In genomic region chr17:56609452-56610171, GRCm38 (mm10) we compare ENCODE assay signal across 8 mouse cellular contexts. TPM values are rescaled to one million over a fixed set of nuclear protein-coding genes. Genes with fewer than 3 reads are reported as not detected.
A peak's percentile ranks its signal among the peaks of the same experiment; 100 is the strongest.
DNase-seq lines count a peak whose midpoint lies in the region; ATAC-seq lines count a peak whose summit lies in the region.

Gene 2410015M20Rik, minus strand, starts transcription at chr17:56609771.

- DNase-seq in WW6 (ENCODE audit: low read depth, low spot score), result peak; percentile 92
- DNase-seq in cerebellum, postnatal 4 days (ENCODE audit: low spot score in 2 of 2), result peak; percentile 84 to 93
- DNase-seq in gastrocnemius, adult 18-20 months (ENCODE audit: low spot score), result peak; percentile 96
- peak; percentile 95 to 97 for DNase-seq in left cerebral cortex, adult 18-20 months (ENCODE audit: low spot score in 2 of 2)
- DNase-seq in right cerebral cortex, adult 18-20 months, result peak; percentile 98
- DNase-seq in urinary bladder, postnatal 10 days (ENCODE audit: low spot score), result peak; percentile 72

- H3K9me3 ChIP-seq in hindbrain, embryonic 16.5 days (ENCODE audit: control insufficient read depth, low read length), result no peaks in the 10 kb centered on the region

- peaks cover 27% of the 10 kb centered on the region for H3K4me1 ChIP-seq in hindbrain, embryonic 16.5 days (ENCODE audit: control insufficient read depth, insufficient read depth, low read depth, low read length)

- H3K9ac ChIP-seq in hindbrain, embryonic 16.5 days (ENCODE audit: low read depth, low read length), result peak within 1 kb of the TSS; percentile 81

- under 1% methylated on average over 44 of the region's 44 CpGs for WGBS in hindbrain, embryonic 16.5 days
- WGBS in macrophage (ENCODE audit: missing documents), result under 1% methylated on average over 38 of the region's 44 CpGs

- peak within 1 kb of the TSS; percentile 85 for H3K27ac ChIP-seq in hindbrain, embryonic 16.5 days (ENCODE audit: low read depth, low read length)
- H3K27ac ChIP-seq in macrophage, result peak within 1 kb of the TSS; percentile 67

- peaks cover 23% of the 10 kb centered on the region for H3K36me3 ChIP-seq in hindbrain, embryonic 16.5 days (ENCODE audit: control insufficient read depth, insufficient read depth, low read length)
- H3K36me3 ChIP-seq in macrophage (ENCODE audit: inconsistent target), result peaks cover 23% of the 10 kb centered on the region

- peaks cover 35% of the 10 kb centered on the region for H3K79me2 ChIP-seq in macrophage (ENCODE audit: inconsistent target)

- peak; percentile 91 for ATAC-seq in hindbrain, embryonic 16.5 days

- peak within 1 kb of the TSS; percentile 65 for H3K4me3 ChIP-seq in hindbrain, embryonic 16.5 days (ENCODE audit: low read length)
- H3K4me3 ChIP-seq in macrophage (ENCODE audit: inconsistent target), result peak within 1 kb of the TSS; percentile 92

- peak within 1 kb of the TSS; percentile 86 for H3K4me2 ChIP-seq in hindbrain, embryonic 16.5 days (ENCODE audit: low read length)

- no peaks in the 10 kb centered on the region for H3K27me3 ChIP-seq in hindbrain, embryonic 16.5 days (replicated peaks; ENCODE audit: control insufficient read depth, insufficient read depth, low read length)

RNA-seq across cellular contexts. Expression of gene 2410015M20Rik, which starts in this region (rescaled TPM):
- total RNA-seq in gastrocnemius, adult 18-20 months (2021), result 100 to 1,000 TPM; 137 to 141 TPM
- 186 and 221 TPM in 2 replicates for polyA plus RNA-seq in hindbrain, embryonic 16.5 days (2015; fragmentation: Nextera tagmentation; extraction: Ambion mirVana)
- total RNA-seq in left cerebral cortex, adult 18-20 months (2021), result 100 to 1,000 TPM; 139 to 143 TPM
- 10 to 100 TPM in 5 of 26 experiments, 1 to 10 TPM in 19, not detected in 2; 1.2 to 31.0 (median 4.7) TPM for total RNA-seq in macrophage (2018; cell fraction: chromatin; rRNA removed)
- 10 to 100 TPM; 42.1 to 95.9 (median 57.4) TPM for total RNA-seq in macrophage (2018; cell fraction: cytosol; rRNA removed)
- total RNA-seq in macrophage (2018; cell fraction: nucleus; rRNA removed), result 10 to 100 TPM in 15 of 26 experiments, 1 to 10 TPM in 10, not detected in 1; 4.6 to 17.7 (median 11.9) TPM
- 47.7 to 86.1 TPM (median 67.9 TPM) in 3 replicates for polyA plus RNA-seq in macrophage (2018)

Comparison
In these comparisons a context has a peak if more than half of its experiments do, and no peak if none do; other contexts are left out.
1. Peak in every context shown above with its lines: DNase-seq, ATAC-seq, H3K4me3 ChIP-seq and H3K27ac ChIP-seq.